9 mouse cellular contexts compared by ENCODE assay signal in the genomic region with DNA sequence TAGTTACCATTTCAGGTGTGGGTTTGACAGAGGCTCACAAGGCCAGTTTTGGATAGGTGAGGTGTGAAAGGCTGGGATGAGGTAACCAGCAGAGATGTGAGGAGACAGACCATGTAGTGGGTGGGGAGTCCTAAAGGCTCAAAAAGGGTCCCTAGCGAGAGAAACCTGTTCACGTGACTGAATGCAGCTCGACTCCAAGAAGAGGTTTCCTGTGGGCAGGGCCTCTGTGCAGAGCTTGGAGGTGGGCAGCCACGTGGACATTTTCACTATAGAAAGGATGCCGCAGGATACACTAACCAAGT. TPM values are rescaled to one million over a fixed set of nuclear protein-coding genes. Genes with fewer than 3 reads are reported as not detected.
A peak's percentile ranks its signal among the peaks of the same experiment; 100 is the strongest.
DNase-seq lines count a peak whose midpoint lies in the region; ATAC-seq and TF ChIP-seq lines count a peak whose summit lies in the region.
"Had no signal": no experiment of that assay in that cellular context is flagged by ENCODE, and none has a peak within 500 bp of the region (broad histone marks: within the 10 kb centered on the region; RNA-seq: fewer than 3 reads in every experiment).

No protein-coding gene starts in this region.

- H3ac ChIP-seq in C2C12 (ENCODE audit: control insufficient read depth, insufficient read length, low read depth): no peak overlapping the region

- no peak for DNase-seq in heart, embryonic 10.5 days (ENCODE audit: low spot score)
- no peak for DNase-seq in heart, postnatal 4 days
- DNase-seq in liver, embryonic 13.5 days: no peak
- no peak for DNase-seq in adrenal gland, adult 2 months
- no peak for DNase-seq in cerebellum, postnatal 4 days (ENCODE audit: low spot score in 2 of 2)
- DNase-seq in T-cell, adult 2 months (ENCODE audit: low spot score): no peak

- H3K79me3 ChIP-seq in C2C12 (ENCODE audit: low read depth): no peaks in the 10 kb centered on the region

- H3K4me2 ChIP-seq in forebrain, embryonic 12.5 days: peak overlapping the region; percentile 85
- peak overlapping the region; percentile 96 for H3K4me2 ChIP-seq in liver, embryonic 13.5 days

- peak overlapping the region; percentile 91 for H3K27ac ChIP-seq in heart, embryonic 10.5 days
- no peak overlapping the region for H3K27ac ChIP-seq in forebrain, embryonic 12.5 days
- H3K27ac ChIP-seq in liver, embryonic 13.5 days: no peak overlapping the region

- peak overlapping the region; percentile 72 for H3K4me3 ChIP-seq in heart, embryonic 10.5 days
- peak overlapping the region; percentile 68 for H3K4me3 ChIP-seq in C2C12 (ENCODE audit: insufficient read depth, poor library complexity, severe bottlenecking)
- H3K4me3 ChIP-seq in forebrain, embryonic 12.5 days (replicated peaks): peak overlapping the region; percentile 80
- H3K4me3 ChIP-seq in liver, embryonic 13.5 days (replicated peaks): peak overlapping the region; percentile 76

- no peaks in the 10 kb centered on the region for H3K9me3 ChIP-seq in heart, embryonic 10.5 days
- no peaks in the 10 kb centered on the region for H3K9me3 ChIP-seq in forebrain, embryonic 12.5 days
- H3K9me3 ChIP-seq in liver, embryonic 13.5 days (replicated peaks): no peaks in the 10 kb centered on the region

- no peak overlapping the region for H3K9ac ChIP-seq in forebrain, embryonic 12.5 days
- peak overlapping the region; percentile 8; the same call in 1 of the 2 replicates for H3K9ac ChIP-seq in liver, embryonic 13.5 days

- H3K4me1 ChIP-seq in heart, embryonic 10.5 days: peaks cover 14% of the 10 kb centered on the region
- H3K4me1 ChIP-seq in forebrain, embryonic 12.5 days: peaks cover 15% of the 10 kb centered on the region
- peaks cover 24% of the 10 kb centered on the region for H3K4me1 ChIP-seq in liver, embryonic 13.5 days (replicated peaks)

- no peak for TF ChIP-seq CTCF in C2C12 (IDR thresholded peaks at IDR 0.05; ENCODE audit: control insufficient read depth, insufficient read depth, insufficient read length)

- no peak for ATAC-seq in forebrain, embryonic 12.5 days (ENCODE audit: low FRiP score)
- ATAC-seq in liver, embryonic 13.5 days (ENCODE audit: low read depth): no peak

- peaks cover 9% of the 10 kb centered on the region; the same call in 1 of the 2 replicates for H3K36me3 ChIP-seq in heart, embryonic 10.5 days
- H3K36me3 ChIP-seq in C2C12 (ENCODE audit: control insufficient read depth, insufficient read depth): peaks cover 7% of the 10 kb centered on the region
- peaks cover 6% of the 10 kb centered on the region for H3K36me3 ChIP-seq in forebrain, embryonic 12.5 days (replicated peaks)
- H3K36me3 ChIP-seq in liver, embryonic 13.5 days: 0 out of 2 replicates have a peak, but pooled peaks cover 6% of the 10 kb centered on the region

- 0% methylated on average over 5 of the region's 5 CpGs for WGBS in heart, embryonic 10.5 days
- WGBS in forebrain, embryonic 12.5 days: 0% methylated on average over 5 of the region's 5 CpGs
- 3% methylated on average over 5 of the region's 5 CpGs for WGBS in liver, embryonic 13.5 days (ENCODE audit: insufficient replicate concordance)

- no peaks in the 10 kb centered on the region for H3K27me3 ChIP-seq in heart, embryonic 10.5 days (ENCODE audit: insufficient read depth, poor library complexity, severe bottlenecking)
- no peaks in the 10 kb centered on the region for H3K27me3 ChIP-seq in C2C12 (ENCODE audit: control insufficient read depth, insufficient read depth, insufficient read length)
- no peaks in the 10 kb centered on the region for H3K27me3 ChIP-seq in forebrain, embryonic 12.5 days
- H3K27me3 ChIP-seq in liver, embryonic 13.5 days: no peaks in the 10 kb centered on the region

- H3K79me2 ChIP-seq in C2C12 (ENCODE audit: control insufficient read depth, insufficient read depth): no peaks in the 10 kb centered on the region

TF ChIP-seq in C2C12, 6 proteins besides CTCF, POLR2A, EP300 and RAD21:
- TF ChIP-seq MAX (IDR thresholded peaks at IDR 0.05) (peak; percentile 34), MYOG (IDR thresholded peaks at IDR 0.05; ENCODE audit: control insufficient read depth, extremely low read depth, insufficient read length) (no peak), USF1 (IDR thresholded peaks at IDR 0.05; ENCODE audit: low read depth) (peak; percentile 88)

RNA-seq across cellular contexts. Expression of gene Hexdc, which starts 0.4 kb away (rescaled TPM):
- polyA plus RNA-seq in heart, embryonic 10.5 days (2016; fragmentation: Nextera tagmentation; extraction: Ambion mirVana): 5.3 and 7.6 TPM in 2 replicates
- total RNA-seq in heart, postnatal 4 days (2021): 10 to 100 TPM; 17.0 to 17.8 TPM
- 5.4 TPM for polyA plus RNA-seq in C2C12 (2012; fragmentation: generic; extraction: Trizol)
- 7.9 and 8.4 TPM in 2 replicates for polyA plus RNA-seq in forebrain, embryonic 12.5 days (2016; fragmentation: Nextera tagmentation; extraction: Ambion mirVana)
- polyA plus RNA-seq in liver, embryonic 13.5 days (2015; fragmentation: Nextera tagmentation; extraction: Ambion mirVana): 2.2 and 2.4 TPM in 2 replicates
- 10 to 100 TPM in 1 of 2 experiments, 1 to 10 TPM in 1; 7.6 to 13.0 TPM for total RNA-seq in adrenal gland, adult 2 months (2021)
- polyA plus RNA-seq in adrenal gland, adult 2 months (2012; rRNA removed): 18.5 and 21.7 TPM in 2 replicates

RNA-seq across cellular contexts. Expression of gene Ogfod3, which starts 0.7 kb away (rescaled TPM):
- polyA plus RNA-seq in heart, embryonic 10.5 days (2016; fragmentation: Nextera tagmentation; extraction: Ambion mirVana): 29.1 and 29.8 TPM in 2 replicates
- total RNA-seq in heart, postnatal 4 days (2021): 10 to 100 TPM; 18.7 to 22.2 TPM
- polyA plus RNA-seq in C2C12 (2012; fragmentation: generic; extraction: Trizol): 10.8 TPM
- 16.1 and 19.7 TPM in 2 replicates for polyA plus RNA-seq in forebrain, embryonic 12.5 days (2016; fragmentation: Nextera tagmentation; extraction: Ambion mirVana)
- 14.7 and 14.9 TPM in 2 replicates for polyA plus RNA-seq in liver, embryonic 13.5 days (2015; fragmentation: Nextera tagmentation; extraction: Ambion mirVana)
- total RNA-seq in adrenal gland, adult 2 months (2021): 10 to 100 TPM; 27.9 to 28.5 TPM
- 33.7 and 37.7 TPM in 2 replicates for polyA plus RNA-seq in adrenal gland, adult 2 months (2012; rRNA removed)

RNA-seq across cellular contexts. Expression of gene Cybc1, which starts 25.3 kb away (rescaled TPM):
- polyA plus RNA-seq in heart, embryonic 10.5 days (2016; fragmentation: Nextera tagmentation; extraction: Ambion mirVana): 22.9 and 28.0 TPM in 2 replicates
- total RNA-seq in heart, postnatal 4 days (2021): 10 to 100 TPM; 11.8 to 12.5 TPM
- polyA plus RNA-seq in C2C12 (2012; fragmentation: generic; extraction: Trizol): 23.8 TPM
- 33.3 and 34.0 TPM in 2 replicates for polyA plus RNA-seq in forebrain, embryonic 12.5 days (2016; fragmentation: Nextera tagmentation; extraction: Ambion mirVana)
- 20.0 and 21.0 TPM in 2 replicates for polyA plus RNA-seq in liver, embryonic 13.5 days (2015; fragmentation: Nextera tagmentation; extraction: Ambion mirVana)
- total RNA-seq in adrenal gland, adult 2 months (2021): 10 to 100 TPM; 20.4 to 21.9 TPM
- polyA plus RNA-seq in adrenal gland, adult 2 months (2012; rRNA removed): 18.7 and 18.8 TPM in 2 replicates

RNA-seq across cellular contexts. Expression of gene Narf, which starts 33.2 kb away (rescaled TPM):
- polyA plus RNA-seq in heart, embryonic 10.5 days (2016; fragmentation: Nextera tagmentation; extraction: Ambion mirVana): 48.6 and 60.0 TPM in 2 replicates
- total RNA-seq in heart, postnatal 4 days (2021): 10 to 100 TPM; 58.7 to 62.4 TPM
- polyA plus RNA-seq in C2C12 (2012; fragmentation: generic; extraction: Trizol): 4.0 TPM
- 65.0 and 72.4 TPM in 2 replicates for polyA plus RNA-seq in forebrain, embryonic 12.5 days (2016; fragmentation: Nextera tagmentation; extraction: Ambion mirVana)
- polyA plus RNA-seq in liver, embryonic 13.5 days (2015; fragmentation: Nextera tagmentation; extraction: Ambion mirVana): 101 and 117 TPM in 2 replicates
- 10 to 100 TPM; 14.4 to 22.8 TPM for total RNA-seq in adrenal gland, adult 2 months (2021)
- 22.8 and 29.3 TPM in 2 replicates for polyA plus RNA-seq in adrenal gland, adult 2 months (2012; rRNA removed)

RNA-seq across cellular contexts. Expression of gene Uts2r, which starts 43.7 kb away (rescaled TPM):
- 0.08 TPM in 1 of 2 replicates, not detected in the other for polyA plus RNA-seq in heart, embryonic 10.5 days (2016; fragmentation: Nextera tagmentation; extraction: Ambion mirVana)
- under 1 TPM; 0.14 to 0.20 TPM for total RNA-seq in heart, postnatal 4 days (2021)
- polyA plus RNA-seq in C2C12 (2012; fragmentation: generic; extraction: Trizol): not detected
- not detected in 2 replicates for polyA plus RNA-seq in forebrain, embryonic 12.5 days (2016; fragmentation: Nextera tagmentation; extraction: Ambion mirVana)
- polyA plus RNA-seq in liver, embryonic 13.5 days (2015; fragmentation: Nextera tagmentation; extraction: Ambion mirVana): not detected in 2 replicates
- not detected for total RNA-seq in adrenal gland, adult 2 months (2021)
- polyA plus RNA-seq in adrenal gland, adult 2 months (2012; rRNA removed): 0.19 and 0.20 TPM in 2 replicates
- total RNA-seq: common myeloid progenitor, adult 5-6 weeks had no signal
